Mouse (Mus musculus) stomach, postnatal 0 days (tissue): Measurements from ENCODE around the gene Alkbh1. TPM values are rescaled to one million over a fixed set of nuclear protein-coding genes. Genes with fewer than 3 reads are reported as not detected.

Source experiments
- ATAC-seq: fragments of 200-750 bp; cut with Nextera tagmentation; 2 replicates; pipeline ENCODE4 v1.8.0; 2017; ENCODE audit not compliant: low FRiP score, low TSS enrichment
- DNase-seq: peaks from one replicate; pipeline ENCODE4 v3.0.0-alpha.2; 2016; ENCODE audit warnings: low spot score
- H3K27ac ChIP-seq: fragments of 300-500 bp; sonication (generic); replicated peaks from 2 replicates; pipeline ENCODE4 v1.5.1; 2014; ENCODE audit warnings: mild to moderate bottlenecking, control low read depth
- H3K27me3 ChIP-seq: fragments of 300-500 bp; sonication (generic); 2 replicates; pipeline ENCODE4 v1.6.1; 2014; ENCODE audit warnings: low read length; ENCODE audit not compliant: control insufficient read depth, insufficient read depth
- H3K36me3 ChIP-seq: fragments of 300-500 bp; sonication (generic); 2 replicates; pipeline ENCODE4 v1.6.1; 2014; ENCODE audit warnings: low read length, mixed read lengths; ENCODE audit not compliant: control insufficient read depth, insufficient read depth
- H3K4me1 ChIP-seq: fragments of 300-500 bp; sonication (generic); replicated peaks from 2 replicates; pipeline ENCODE4 v1.6.1; 2014; ENCODE audit warnings: antibody characterized with exemption; ENCODE audit not compliant: control insufficient read depth, insufficient read depth
- H3K4me2 ChIP-seq: fragments of 300-500 bp; sonication (generic); replicated peaks from 2 replicates; pipeline ENCODE4 v1.6.1; 2014; ENCODE audit warnings: low read depth, mild to moderate bottlenecking, control low read depth, moderate library complexity
- H3K4me3 ChIP-seq: fragments of 300-500 bp; sonication (generic); 2 replicates; pipeline ENCODE4 v1.5.1; 2014; ENCODE audit warnings: low read depth, low read length, control low read depth
- H3K9ac ChIP-seq: fragments of 300-500 bp; sonication (generic); 2 replicates; pipeline ENCODE4 v1.6.1; 2014; ENCODE audit warnings: mild to moderate bottlenecking, low read length, control low read depth, mixed read lengths
- H3K9me3 ChIP-seq: fragments of 300-500 bp; sonication (generic); 2 replicates; pipeline ENCODE4 v1.6.1; 2016; ENCODE audit warnings: low read length; ENCODE audit not compliant: control insufficient read depth
- CTCF ChIP-seq: IDR thresholded peaks from 2 replicates; pipeline ENCODE4 v1.5.1; 2016; ENCODE audit warnings: antibody characterized with exemption, low read depth, mild to moderate bottlenecking, moderate library complexity
- EP300 ChIP-seq: optimal IDR thresholded peaks from 2 replicates; pipeline ENCODE3; 2016; ENCODE audit warnings: antibody characterized with exemption
- WGBS: fragments of 180-500 bp; shearing (Covaris S2); extraction: QIAGEN DNeasy Blood & Tissue Kit; methylation state at CpG from one replicate; pipeline ENCODE4 v1.1.7; 2014; 5-methylcytosine and 5-hydroxymethylcytosine counted together
- polyA plus RNA-seq: library from polyadenylated mRNA; unstranded; fragments of >200 nt; fragmentation: Nextera tagmentation; extraction: Ambion mirVana; gene quantifications from 2 replicates; pipeline ENCODE4 v1.2.1, GENCODE M21; 2015

Alkbh1 gene
- polyA plus RNA-seq, 1 experiment from 2014 or later: 21.8 TPM

DNA sequence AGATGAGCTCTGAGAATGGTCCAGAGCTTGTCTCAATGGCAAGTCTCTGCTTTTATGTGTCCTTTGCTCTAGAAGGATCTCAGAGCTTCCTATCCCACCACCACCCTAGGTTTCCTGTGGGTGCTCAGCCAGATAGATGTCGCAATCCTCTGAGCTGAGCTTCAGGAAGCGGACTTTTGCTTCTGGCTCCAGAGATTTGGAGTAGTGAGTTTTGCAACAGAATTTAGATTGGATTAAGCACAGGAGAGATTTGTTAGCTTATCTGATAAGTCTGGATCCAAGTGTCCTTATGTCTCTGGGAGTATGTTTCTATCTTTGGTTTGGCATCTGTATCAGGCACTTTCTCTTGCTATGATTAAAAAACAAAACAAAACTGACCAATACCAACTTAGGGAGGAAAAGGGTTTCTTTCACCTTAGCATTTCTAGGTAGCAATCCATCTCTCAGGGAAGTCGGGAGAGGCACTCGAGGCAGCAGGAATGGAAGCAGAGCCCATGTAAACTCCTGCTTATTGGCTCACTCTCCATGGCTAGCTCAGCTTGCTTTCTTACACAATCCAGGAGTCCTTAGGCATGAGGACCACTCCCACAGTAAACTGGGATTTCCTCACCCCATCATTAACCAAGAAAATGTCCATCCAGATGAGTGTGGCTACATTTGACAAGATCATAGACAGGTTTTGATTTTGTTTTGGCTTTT lies 50.2 kb downstream of the Alkbh1 start:
- TF ChIP-seq EP300: no peak
- no peak for TF ChIP-seq CTCF
- H3K4me2 ChIP-seq: no peak overlapping the region
- H3K9ac ChIP-seq: no peak overlapping the region
- ATAC-seq (no peak), DNase-seq (no peak)
- no peaks in the 10 kb centered on the region for H3K36me3 ChIP-seq
- 0 out of 2 replicates have a peak overlapping the region, but pooled peaks have one; percentile 24 for H3K27ac ChIP-seq
- H3K27me3 ChIP-seq: no peaks in the 10 kb centered on the region
- WGBS: 47% methylated on average over 4 of the region's 4 CpGs
- H3K4me3 ChIP-seq: no peak overlapping the region
- H3K9me3 ChIP-seq: no peaks in the 10 kb centered on the region
- no peaks in the 10 kb centered on the region for H3K4me1 ChIP-seq

DNA sequence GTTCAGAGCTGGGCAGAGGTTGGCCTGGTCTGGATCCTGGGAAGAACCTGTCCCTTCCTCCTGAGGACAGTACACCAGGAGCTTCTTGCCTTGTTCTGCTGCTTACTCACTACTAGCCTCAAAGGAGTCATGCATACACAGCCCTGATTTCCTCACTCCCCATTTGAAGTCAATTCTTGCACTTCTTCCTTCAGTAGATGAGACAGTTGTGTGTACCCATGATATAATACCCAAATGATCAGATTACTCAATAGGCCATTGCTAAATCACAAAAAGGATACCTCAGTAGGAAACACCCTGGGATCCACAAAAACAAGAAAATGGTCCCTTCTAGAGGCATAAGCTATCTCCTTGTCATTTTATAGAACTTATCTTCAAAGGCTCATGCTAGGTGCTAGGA lies 52.5 kb downstream of the Alkbh1 start:
- TF ChIP-seq CTCF (no peak), EP300 (no peak)
- H3K27me3 ChIP-seq: no peaks in the 10 kb centered on the region
- no peak overlapping the region for H3K4me3 ChIP-seq
- ATAC-seq (no peak), DNase-seq (no peak)
- H3K36me3 ChIP-seq: no peaks in the 10 kb centered on the region
- no peak overlapping the region for H3K27ac ChIP-seq
- no peak overlapping the region for H3K4me2 ChIP-seq
- no peaks in the 10 kb centered on the region for H3K9me3 ChIP-seq
- H3K4me1 ChIP-seq: no peaks in the 10 kb centered on the region; the same call in 1 of the 2 replicates
- no peak overlapping the region for H3K9ac ChIP-seq

GRCm38 (mm10) chr12:87389231-87389630 lies 54.6 kb downstream of the Alkbh1 start:
- no peaks in the 10 kb centered on the region for H3K27me3 ChIP-seq
- H3K4me1 ChIP-seq: no peaks in the 10 kb centered on the region; the same call in 1 of the 2 replicates
- ATAC-seq: no peak
- no peak for TF ChIP-seq CTCF
- TF ChIP-seq EP300: no peak
- no peak overlapping the region for H3K9ac ChIP-seq
- H3K9me3 ChIP-seq: no peaks in the 10 kb centered on the region
- H3K27ac ChIP-seq: peak overlapping the region; percentile 90
- DNase-seq: no peak
- H3K4me3 ChIP-seq: no peak overlapping the region
- no peaks in the 10 kb centered on the region for H3K36me3 ChIP-seq
- H3K4me2 ChIP-seq: 0 out of 2 replicates have a peak overlapping the region, but pooled peaks have one; percentile 58
- WGBS: 67% methylated on average over 3 of the region's 3 CpGs

GRCm38 (mm10) chr12:87388122-87388774 lies 55.6 kb downstream of the Alkbh1 start, which contains the start of gene Sptlc2:
Sptlc2 (minus strand) TSS chr12:87388355.
- WGBS: under 1% methylated on average over 45 of the region's 45 CpGs
- H3K36me3 ChIP-seq: no peaks in the 10 kb centered on the region

GRCm38 (mm10) chr12:87387171-87388121 lies 56.4 kb downstream of the Alkbh1 start:
- H3K27ac ChIP-seq: peak overlapping the region; percentile 98
- H3K4me1 ChIP-seq: no peaks in the 10 kb centered on the region; the same call in 1 of the 2 replicates
- ATAC-seq (peak; percentile 32), DNase-seq (peak; percentile 46)
- peak overlapping the region; percentile 99 for H3K4me3 ChIP-seq
- peak overlapping the region; percentile 98 for H3K9ac ChIP-seq
- peak overlapping the region; percentile 94 for H3K4me2 ChIP-seq
- no peaks in the 10 kb centered on the region for H3K27me3 ChIP-seq
- no peaks in the 10 kb centered on the region for H3K9me3 ChIP-seq
- TF ChIP-seq EP300 (no peak), CTCF (no peak)
- H3K36me3 ChIP-seq: no peaks in the 10 kb centered on the region
- WGBS: under 1% methylated on average over 37 of the region's 65 CpGs

More at GRCm38 (mm10) chr12:87388122-87388774, 55.6 kb downstream of the Alkbh1 start, which contains the start of gene Sptlc2:
- Histone ChIP-seq H3K27ac (peak within 1 kb of the TSS; percentile 98), H3K4me1 (no peaks in the 10 kb centered on the region; the same call in 1 of the 2 replicates), H3K27me3 (no peaks in the 10 kb centered on the region), H3K4me2 (peak within 1 kb of the TSS; percentile 94), H3K9ac (peak within 1 kb of the TSS; percentile 98), H3K4me3 (peak within 1 kb of the TSS; percentile 99), H3K9me3 (no peaks in the 10 kb centered on the region)
- peak; percentile 99 for ATAC-seq
- TF ChIP-seq EP300: no peak
- peak; percentile 48 for TF ChIP-seq CTCF
- peak; percentile 100 for DNase-seq
